Mouse (Mus musculus) midbrain, postnatal 0 days (tissue): ENCODE results near the gene Tcl1b5. TPM values are rescaled to one million over a fixed set of nuclear protein-coding genes. Genes with fewer than 3 reads are reported as not detected.

ENCODE experiments used
- ATAC-seq: fragments of 200-750 bp; cut with Nextera tagmentation; 2 replicates; pipeline ENCODE4 v1.8.0; 2017; ENCODE audit warnings: moderate number of reproducible peaks, mild to moderate bottlenecking, moderate TSS enrichment, moderate library complexity; ENCODE audit not compliant: low FRiP score
- DNase-seq: peaks from one replicate; pipeline ENCODE4 v3.0.0-alpha.2; 2015; ENCODE audit warnings: low spot score
- H3K27ac ChIP-seq: fragments of 300-500 bp; sonication (generic); 2 replicates; pipeline ENCODE4 v1.5.1; 2014; ENCODE audit warnings: low read depth, mild to moderate bottlenecking, low read length, mixed read lengths
- H3K27me3 ChIP-seq: fragments of 300-500 bp; sonication (generic); 2 replicates; pipeline ENCODE4 v1.6.1; 2014; ENCODE audit warnings: low read length, control low read depth, mixed read lengths; ENCODE audit not compliant: insufficient read depth
- H3K36me3 ChIP-seq: fragments of 300-500 bp; sonication (generic); 2 replicates; pipeline ENCODE4 v1.6.1; 2014; ENCODE audit warnings: low read length, control low read depth, mixed read lengths; ENCODE audit not compliant: insufficient read depth
- H3K4me1 ChIP-seq: fragments of 300-500 bp; sonication (generic); 2 replicates; pipeline ENCODE4 v1.6.1; 2014; ENCODE audit warnings: mild to moderate bottlenecking, control low read depth, antibody characterized with exemption, low read length, mixed read lengths; ENCODE audit not compliant: insufficient read depth
- H3K4me2 ChIP-seq: fragments of 300-500 bp; sonication (generic); 2 replicates; pipeline ENCODE4 v1.6.1; 2014; ENCODE audit warnings: low read depth, mild to moderate bottlenecking, low read length, mixed read lengths; ENCODE audit not compliant: poor library complexity, severe bottlenecking
- H3K4me3 ChIP-seq: fragments of 300-500 bp; sonication (generic); 2 replicates; pipeline ENCODE4 v1.5.1; 2014; ENCODE audit warnings: low read depth, mild to moderate bottlenecking, low read length, moderate library complexity
- H3K9ac ChIP-seq: fragments of 300-500 bp; sonication (generic); replicated peaks from 2 replicates; pipeline ENCODE4 v1.6.1; 2014; ENCODE audit warnings: mild to moderate bottlenecking, low read length, moderate library complexity, mixed read lengths; ENCODE audit not compliant: poor library complexity, severe bottlenecking
- H3K9me3 ChIP-seq: fragments of 300-500 bp; sonication (generic); 2 replicates; pipeline ENCODE4 v1.6.1; 2016; ENCODE audit warnings: low read length, control low read depth
- CTCF ChIP-seq: IDR thresholded peaks from 2 replicates; pipeline ENCODE4 v1.5.1; 2016; ENCODE audit warnings: antibody characterized with exemption, mild to moderate bottlenecking
- WGBS: fragments of 180-500 bp; shearing (Covaris S2); extraction: QIAGEN DNeasy Blood & Tissue Kit; methylation state at CpG from one replicate; pipeline ENCODE4 v1.1.7; 2014; 5-methylcytosine and 5-hydroxymethylcytosine counted together
- polyA plus RNA-seq: library from polyadenylated mRNA; unstranded; fragments of >200 nt; fragmentation: Nextera tagmentation; extraction: Ambion mirVana; gene quantifications from 2 replicates; pipeline ENCODE4 v1.2.1, GENCODE M21; 2015
- total RNA-seq: library from RNA; depleted of rRNA; stranded (reverse); fragments of >200 nt; gene quantifications from 2 replicates; pipeline ENCODE4 v1.2.3, GENCODE M21; 2014; rRNA removed

The Tcl1b5 gene
- total and polyA plus RNA-seq, 2 experiments from 2014 or later: not detected

DNA sequence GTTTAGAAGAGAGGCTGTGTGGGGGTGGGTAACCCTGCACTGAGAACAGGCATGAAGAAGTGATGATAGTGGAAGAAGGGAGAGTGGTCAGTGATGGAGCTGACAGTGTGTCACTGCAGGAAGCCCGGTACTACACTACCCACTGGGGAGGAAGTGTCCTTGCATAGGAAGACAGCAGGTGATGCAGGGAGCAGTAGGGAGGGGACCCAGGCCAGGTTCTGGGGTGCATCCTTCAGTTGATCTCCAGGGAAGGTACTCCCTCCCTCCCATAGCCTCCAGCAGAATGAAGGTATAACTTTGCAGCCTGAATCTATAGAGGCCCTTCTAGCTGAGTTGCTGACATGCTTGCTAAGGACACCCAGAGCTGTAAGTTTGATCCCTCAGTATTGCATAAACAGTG, 30.9 kb downstream of the Tcl1b5 start:
- DNase-seq: no peak
- 74% methylated on average over 1 of the region's 1 CpGs for WGBS
- Histone ChIP-seq H3K4me1 (no peaks in the 10 kb centered on the region), H3K27me3 (no peaks in the 10 kb centered on the region), H3K36me3 (no peaks in the 10 kb centered on the region), H3K4me2 (no peak overlapping the region), H3K9me3 (no peaks in the 10 kb centered on the region), H3K9ac (no peak overlapping the region), H3K27ac (no peak overlapping the region), H3K4me3 (no peak overlapping the region)
- ATAC-seq: no peak
- no peak for TF ChIP-seq CTCF

DNA sequence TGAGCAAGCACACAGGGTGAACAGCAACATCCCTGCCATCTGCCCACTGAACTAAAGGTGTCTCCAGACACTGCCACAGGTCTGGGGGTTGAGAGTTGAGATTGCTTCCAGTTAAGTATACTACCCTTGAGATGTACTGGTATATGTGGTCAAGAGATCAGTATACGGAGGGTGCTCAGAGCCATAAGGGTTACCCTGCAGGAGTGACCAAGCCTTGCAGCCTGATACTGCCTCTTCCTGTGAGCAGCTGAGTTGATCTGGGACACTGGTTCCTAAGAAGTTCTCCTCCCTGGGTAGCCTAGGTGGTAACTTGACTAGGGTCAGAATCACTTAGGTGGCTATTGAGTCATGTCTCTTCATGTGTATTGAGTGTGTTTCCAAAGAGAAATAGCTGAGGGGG, 32.3 kb downstream of the Tcl1b5 start:
- H3K27ac ChIP-seq: no peak overlapping the region
- 91% methylated on average over 1 of the region's 1 CpGs for WGBS
- no peak overlapping the region for H3K9ac ChIP-seq
- no peaks in the 10 kb centered on the region for H3K9me3 ChIP-seq
- H3K36me3 ChIP-seq: no peaks in the 10 kb centered on the region
- TF ChIP-seq CTCF: no peak
- H3K4me1 ChIP-seq: no peaks in the 10 kb centered on the region
- ATAC-seq: no peak
- no peak for DNase-seq
- no peaks in the 10 kb centered on the region for H3K27me3 ChIP-seq
- H3K4me3 ChIP-seq: no peak overlapping the region
- no peak overlapping the region for H3K4me2 ChIP-seq

GRCm38 (mm10) chr12:105209231-105209630, 33.1 kb downstream of the Tcl1b5 start:
- no peak overlapping the region for H3K4me2 ChIP-seq
- DNase-seq: no peak
- WGBS: 92% methylated on average over 7 of the region's 7 CpGs
- no peaks in the 10 kb centered on the region for H3K9me3 ChIP-seq
- H3K27ac ChIP-seq: no peak overlapping the region
- no peak overlapping the region for H3K9ac ChIP-seq
- no peak overlapping the region for H3K4me3 ChIP-seq
- no peaks in the 10 kb centered on the region for H3K36me3 ChIP-seq
- no peaks in the 10 kb centered on the region for H3K27me3 ChIP-seq
- H3K4me1 ChIP-seq: no peaks in the 10 kb centered on the region
- ATAC-seq: no peak
- TF ChIP-seq CTCF: no peak

DNA sequence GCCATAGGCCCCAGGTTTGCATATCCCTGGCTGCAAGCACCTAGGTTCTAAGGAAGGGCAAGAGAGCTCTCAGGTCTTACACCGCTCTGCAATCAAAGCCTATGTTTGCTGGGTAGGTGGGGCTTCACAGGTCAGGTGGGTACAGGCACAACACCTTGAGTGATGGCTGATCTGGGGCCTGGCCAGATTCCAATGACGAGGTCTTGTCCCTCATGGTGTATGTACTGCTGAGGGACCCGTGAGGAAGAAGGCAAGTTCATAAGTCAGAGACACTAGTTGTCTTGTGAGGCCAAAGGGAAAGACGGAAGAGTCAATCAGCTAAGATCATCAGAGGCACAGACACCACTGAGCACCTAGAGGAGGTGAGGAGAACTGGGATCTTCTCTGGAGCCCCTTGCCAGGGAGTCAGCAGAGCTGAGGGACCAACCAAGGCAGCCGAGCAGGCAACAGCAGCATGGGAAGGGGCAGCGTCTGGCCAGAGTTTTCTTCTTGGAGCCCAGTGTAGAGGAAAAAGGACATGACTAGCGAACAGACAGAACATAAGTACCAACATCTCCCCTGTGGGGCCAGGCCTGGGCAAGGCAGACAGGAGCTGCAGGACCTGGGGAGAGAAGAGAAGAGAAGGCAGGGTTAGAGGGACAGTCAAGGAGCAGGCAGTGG, 41.1 kb downstream of the Tcl1b5 start:
- Histone ChIP-seq H3K9me3 (no peaks in the 10 kb centered on the region), H3K4me3 (no peak overlapping the region), H3K27ac (no peak overlapping the region), H3K36me3 (no peaks in the 10 kb centered on the region), H3K9ac (no peak overlapping the region), H3K27me3 (no peaks in the 10 kb centered on the region), H3K4me2 (no peak overlapping the region), H3K4me1 (no peaks in the 10 kb centered on the region)
- TF ChIP-seq CTCF: no peak
- DNase-seq: no peak
- ATAC-seq: no peak
- WGBS: 94% methylated on average over 7 of the region's 7 CpGs

GRCm38 (mm10) chr12:105222601-105223319, 46.6 kb downstream of the Tcl1b5 start, which contains the start of gene Tcl1:
TSS of gene Tcl1 (minus strand) at chr12:105222793.
- H3K36me3 ChIP-seq: no peaks in the 10 kb centered on the region
- no peak within 1 kb of the TSS for H3K4me3 ChIP-seq
- ATAC-seq: no peak
- no peak for TF ChIP-seq CTCF
- H3K9ac ChIP-seq: no peak within 1 kb of the TSS
- no peaks in the 10 kb centered on the region for H3K9me3 ChIP-seq
- H3K4me1 ChIP-seq: no peaks in the 10 kb centered on the region
- no peak for DNase-seq
- H3K27me3 ChIP-seq: no peaks in the 10 kb centered on the region
- no peak within 1 kb of the TSS for H3K27ac ChIP-seq
- no peak within 1 kb of the TSS for H3K4me2 ChIP-seq
- 93% methylated on average over 22 of the region's 22 CpGs for WGBS

- no peak for ATAC-seq
- DNase-seq: no peak
- H3K4me1 ChIP-seq: no peaks in the 10 kb centered on the region
- no peak overlapping the region for H3K9ac ChIP-seq
- WGBS: 46% methylated on average over 16 of the region's 16 CpGs
- no peak overlapping the region for H3K4me3 ChIP-seq
- H3K9me3 ChIP-seq: no peaks in the 10 kb centered on the region
- no peak overlapping the region for H3K27ac ChIP-seq
- no peaks in the 10 kb centered on the region for H3K36me3 ChIP-seq
- H3K27me3 ChIP-seq: no peaks in the 10 kb centered on the region
- H3K4me2 ChIP-seq: no peak overlapping the region
- TF ChIP-seq CTCF: no peak
Observed at GRCm38 (mm10) chr12:105224621-105225320, 48.6 kb downstream of the Tcl1b5 start.

Other genes with a start within 250 kb of the Tcl1b5 start
- gene Syne3, start 166.5 kb upstream of the Tcl1b5 start, total RNA-seq: 0.93 and 1.4 TPM in 2 replicates
- gene Syne3, start 166.5 kb upstream of the Tcl1b5 start, polyA plus RNA-seq: 0.44 and 0.85 TPM in 2 replicates
- gene Glrx5, start 143.7 kb upstream of the Tcl1b5 start, total RNA-seq: 35.8 and 50.9 TPM in 2 replicates
- gene Glrx5, start 143.7 kb upstream of the Tcl1b5 start, polyA plus RNA-seq: 175 and 185 TPM in 2 replicates
- not detected in 2 replicates for gene Tcl1b2, start 30.3 kb upstream of the Tcl1b5 start, total RNA-seq
- not detected in 2 replicates for gene Tcl1b2, start 30.3 kb upstream of the Tcl1b5 start, polyA plus RNA-seq
- gene Tcl1b1, start 16.7 kb upstream of the Tcl1b5 start, total RNA-seq: not detected in 2 replicates
- gene Tcl1b1, start 16.7 kb upstream of the Tcl1b5 start, polyA plus RNA-seq: not detected in 2 replicates
- gene Tcl1b3, start 14.7 kb downstream of the Tcl1b5 start, total RNA-seq: not detected in 2 replicates
- gene Tcl1b3, start 14.7 kb downstream of the Tcl1b5 start, polyA plus RNA-seq: not detected in 2 replicates
- gene Tcl1b4, start 25.6 kb downstream of the Tcl1b5 start, total RNA-seq: not detected in 2 replicates
- gene Tcl1b4, start 25.6 kb downstream of the Tcl1b5 start, polyA plus RNA-seq: not detected in 2 replicates
- not detected in 2 replicates for gene Tcl1, start 46.4 kb downstream of the Tcl1b5 start, total RNA-seq
- gene Tcl1, start 46.4 kb downstream of the Tcl1b5 start, polyA plus RNA-seq: not detected in 2 replicates
- 29.1 and 34.7 TPM in 2 replicates for gene Tunar, start 157.5 kb downstream of the Tcl1b5 start, total RNA-seq
- 22.7 and 22.8 TPM in 2 replicates for gene Tunar, start 157.5 kb downstream of the Tcl1b5 start, polyA plus RNA-seq